Mouse (Mus musculus): ENCODE results near the gene Mrps26. TPM values are rescaled to one million over a fixed set of nuclear protein-coding genes. Genes with fewer than 3 reads are reported as not detected.
"Not testable (repeated sequence)": the region's sequence is repeated elsewhere in the genome, so short reads cannot be mapped to it uniquely, and the experiment has no call there.

The Mrps26 gene
- total RNA-seq (2015) = 60.3 and 71.9 TPM in 2 replicates
- 47.2 and 67.3 TPM in 2 replicates for total RNA-seq (2017)

GRCm38 (mm10) chr2:130563212-130564055, at the start of gene Mrps26:
Gene Mrps26, plus strand, starts transcription at chr2:130563742.
- ATAC-seq (replicated peaks; ENCODE audit: poor library complexity) = peak; percentile 98

- no peak for ATAC-seq (replicated peaks; ENCODE audit: poor library complexity)
These were observed 49.6 kb upstream of the Mrps26 start for GRCm38 (mm10) chr2:130513907-130514306.

- ATAC-seq (replicated peaks; ENCODE audit: poor library complexity) = no peak
These were observed 47.8 kb upstream of the Mrps26 start for GRCm38 (mm10) chr2:130515791-130516190.

GRCm38 (mm10) chr2:130521927-130522326, 41.6 kb upstream of the Mrps26 start:
- no peak for ATAC-seq (replicated peaks; ENCODE audit: poor library complexity)

- ATAC-seq (replicated peaks; ENCODE audit: poor library complexity) = not testable (repeated sequence)
These were observed 38.1 kb upstream of the Mrps26 start for GRCm38 (mm10) chr2:130525480-130525879.

- no peak for ATAC-seq (replicated peaks; ENCODE audit: poor library complexity)
These were observed 35.1 kb upstream of the Mrps26 start for GRCm38 (mm10) chr2:130528457-130528856.

- ATAC-seq (replicated peaks; ENCODE audit: poor library complexity) = no peak
These were observed 34.3 kb upstream of the Mrps26 start for GRCm38 (mm10) chr2:130529290-130529689.

GRCm38 (mm10) chr2:130529925-130530324, 33.6 kb upstream of the Mrps26 start:
- ATAC-seq (replicated peaks; ENCODE audit: poor library complexity) = no peak

GRCm38 (mm10) chr2:130532201-130532600, 31.3 kb upstream of the Mrps26 start:
- ATAC-seq (replicated peaks; ENCODE audit: poor library complexity) = no peak

GRCm38 (mm10) chr2:130535017-130535416, 28.5 kb upstream of the Mrps26 start:
- no peak for ATAC-seq (replicated peaks; ENCODE audit: poor library complexity)

- ATAC-seq (replicated peaks; ENCODE audit: poor library complexity) = no peak
These were observed 26.7 kb upstream of the Mrps26 start for GRCm38 (mm10) chr2:130536890-130537289.

- peak; percentile 78 for ATAC-seq (replicated peaks; ENCODE audit: poor library complexity)
These were observed 24.5 kb upstream of the Mrps26 start for GRCm38 (mm10) chr2:130538876-130539546.

GRCm38 (mm10) chr2:130540266-130540665, 23.3 kb upstream of the Mrps26 start:
- ATAC-seq (replicated peaks; ENCODE audit: poor library complexity) = peak; percentile 21

- ATAC-seq (replicated peaks; ENCODE audit: poor library complexity) = peak; percentile 93
These were observed 16.6 kb upstream of the Mrps26 start for GRCm38 (mm10) chr2:130546957-130547356.

GRCm38 (mm10) chr2:130554841-130555240, 8.7 kb upstream of the Mrps26 start:
- no peak for ATAC-seq (replicated peaks; ENCODE audit: poor library complexity)

GRCm38 (mm10) chr2:130556292-130556691, 7.2 kb upstream of the Mrps26 start:
- no peak for ATAC-seq (replicated peaks; ENCODE audit: poor library complexity)

GRCm38 (mm10) chr2:130557462-130557861, 6.1 kb upstream of the Mrps26 start:
- no peak for ATAC-seq (replicated peaks; ENCODE audit: poor library complexity)

GRCm38 (mm10) chr2:130558015-130558414, 5.5 kb upstream of the Mrps26 start:
- no peak for ATAC-seq (replicated peaks; ENCODE audit: poor library complexity)

- ATAC-seq (replicated peaks; ENCODE audit: poor library complexity) = peak; percentile 2
These were observed 521 bp downstream of the Mrps26 start for GRCm38 (mm10) chr2:130564063-130564462.

GRCm38 (mm10) chr2:130564983-130565382, 1.4 kb downstream of the Mrps26 start:
- no peak for ATAC-seq (replicated peaks; ENCODE audit: poor library complexity)

- no peak for ATAC-seq (replicated peaks; ENCODE audit: poor library complexity)
These were observed 5.4 kb downstream of the Mrps26 start for GRCm38 (mm10) chr2:130568921-130569320.

- no peak for ATAC-seq (replicated peaks; ENCODE audit: poor library complexity)
These were observed 6.4 kb downstream of the Mrps26 start for GRCm38 (mm10) chr2:130569926-130570325.
